Mouse (Mus musculus) embryonic facial prominence, embryonic 15.5 days (tissue): ENCODE measurements around the gene Rabgef1. TPM values are rescaled to one million over a fixed set of nuclear protein-coding genes. Genes with fewer than 3 reads are reported as not detected.

Experiments
- ATAC-seq: fragments of 200-750 bp; cut with Nextera tagmentation; 2 replicates; pipeline ENCODE4 v1.8.0; 2017; ENCODE audit warnings: low read depth, moderate TSS enrichment; ENCODE audit not compliant: insufficient number of reproducible peaks, low FRiP score, low TSS enrichment
- H3K27ac ChIP-seq: fragments of 300-500 bp; sonication (generic); replicated peaks from 2 replicates; pipeline ENCODE4 v1.5.1; 2015; ENCODE audit warnings: mild to moderate bottlenecking, inconsistent platforms
- H3K27me3 ChIP-seq: fragments of 300-500 bp; sonication (generic); 2 replicates; pipeline ENCODE4 v1.6.1; 2015; ENCODE audit warnings: inconsistent platforms
- H3K36me3 ChIP-seq: fragments of 300-500 bp; sonication (generic); 2 replicates; pipeline ENCODE4 v1.6.1; 2015; ENCODE audit warnings: mild to moderate bottlenecking, inconsistent platforms
- H3K4me1 ChIP-seq: fragments of 300-500 bp; sonication (generic); 2 replicates; pipeline ENCODE4 v1.6.1; 2015; ENCODE audit warnings: inconsistent platforms
- H3K4me2 ChIP-seq: fragments of 300-500 bp; sonication (generic); replicated peaks from 2 replicates; pipeline ENCODE4 v1.6.1; 2015; ENCODE audit warnings: mild to moderate bottlenecking, inconsistent platforms
- H3K4me3 ChIP-seq: fragments of 300-500 bp; sonication (generic); replicated peaks from 2 replicates; pipeline ENCODE4 v1.5.1; 2015; ENCODE audit warnings: mild to moderate bottlenecking, inconsistent platforms
- H3K9ac ChIP-seq: fragments of 300-500 bp; sonication (generic); 2 replicates; pipeline ENCODE4 v1.6.1; 2015; ENCODE audit warnings: inconsistent platforms
- H3K9me3 ChIP-seq: fragments of 300-500 bp; sonication (generic); replicated peaks from 2 replicates; pipeline ENCODE4 v1.6.1; 2016; ENCODE audit warnings: inconsistent platforms
- WGBS: fragments of 180-500 bp; shearing (Covaris S2); methylation state at CpG from one replicate; pipeline ENCODE4 v1.1.7; 2015; 5-methylcytosine and 5-hydroxymethylcytosine counted together
- polyA plus RNA-seq: library from polyadenylated mRNA; unstranded; fragments of >200 nt; fragmentation: Nextera tagmentation; extraction: Ambion mirVana; gene quantifications from 2 replicates; pipeline ENCODE4 v1.2.1, GENCODE M21; 2015

The Rabgef1 gene
- polyA plus RNA-seq, 1 experiment from 2014 or later: 30.1 TPM

- H3K4me1 ChIP-seq: 0 out of 2 replicates have a peak, but pooled peaks cover 6% of the 10 kb centered on the region
- H3K4me2 ChIP-seq: no peak within 1 kb of the TSS
- ATAC-seq: no peak
- no peaks in the 10 kb centered on the region for H3K27me3 ChIP-seq
- no peak within 1 kb of the TSS for H3K4me3 ChIP-seq
- H3K36me3 ChIP-seq: peaks cover 29% of the 10 kb centered on the region
- no peak within 1 kb of the TSS for H3K27ac ChIP-seq
- no peaks in the 10 kb centered on the region for H3K9me3 ChIP-seq
- WGBS: 86% methylated on average over 7 of the region's 7 CpGs
- no peak within 1 kb of the TSS for H3K9ac ChIP-seq
Observed at GRCm38 (mm10) chr5:130216781-130217180, 45.2 kb downstream of the Rabgef1 start, which contains the start of gene Tmem248. Gene Tmem248, plus strand, starts transcription at chr5:130217081.

GRCm38 (mm10) chr5:130217406-130217805, 45.8 kb downstream of the Rabgef1 start:
- 86% methylated on average over 4 of the region's 4 CpGs for WGBS
- Histone ChIP-seq H3K9me3 (no peaks in the 10 kb centered on the region), H3K27me3 (no peaks in the 10 kb centered on the region), H3K4me1 (0 out of 2 replicates have a peak, but pooled peaks cover 6% of the 10 kb centered on the region), H3K27ac (no peak overlapping the region), H3K4me2 (no peak overlapping the region), H3K36me3 (peaks cover 24% of the 10 kb centered on the region), H3K4me3 (no peak overlapping the region), H3K9ac (no peak overlapping the region)
- no peak for ATAC-seq

- H3K27me3 ChIP-seq: no peaks in the 10 kb centered on the region
- H3K4me1 ChIP-seq: peaks cover 10% of the 10 kb centered on the region
- 90% methylated on average over 5 of the region's 5 CpGs for WGBS
- no peak overlapping the region for H3K9ac ChIP-seq
- no peak for ATAC-seq
- no peak overlapping the region for H3K4me2 ChIP-seq
- peaks cover 15% of the 10 kb centered on the region for H3K36me3 ChIP-seq
- no peaks in the 10 kb centered on the region for H3K9me3 ChIP-seq
- H3K4me3 ChIP-seq: no peak overlapping the region
- no peak overlapping the region for H3K27ac ChIP-seq
Observed at GRCm38 (mm10) chr5:130218336-130218735, 46.7 kb downstream of the Rabgef1 start.

DNA sequence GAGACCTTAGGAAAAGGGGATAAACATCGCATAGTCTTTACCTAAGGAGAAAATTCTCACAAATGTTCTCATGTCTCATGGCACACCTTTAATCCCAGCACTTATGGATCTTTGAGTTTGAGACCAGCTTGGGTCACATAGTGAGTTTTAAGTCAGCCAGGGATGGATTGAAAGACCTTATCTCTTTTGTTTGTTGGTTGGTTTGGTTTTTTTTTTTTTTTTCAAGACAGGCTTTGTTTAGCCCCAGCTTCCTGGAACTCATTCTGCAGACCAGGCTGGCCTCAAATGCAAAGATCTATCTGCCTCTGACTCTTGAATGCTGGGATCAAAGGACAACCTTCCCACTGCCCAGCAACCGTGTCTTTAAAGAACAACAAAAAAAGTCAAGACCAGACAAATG, 49.7 kb downstream of the Rabgef1 start:
- peaks cover 20% of the 10 kb centered on the region for H3K4me1 ChIP-seq
- ATAC-seq: no peak

DNA sequence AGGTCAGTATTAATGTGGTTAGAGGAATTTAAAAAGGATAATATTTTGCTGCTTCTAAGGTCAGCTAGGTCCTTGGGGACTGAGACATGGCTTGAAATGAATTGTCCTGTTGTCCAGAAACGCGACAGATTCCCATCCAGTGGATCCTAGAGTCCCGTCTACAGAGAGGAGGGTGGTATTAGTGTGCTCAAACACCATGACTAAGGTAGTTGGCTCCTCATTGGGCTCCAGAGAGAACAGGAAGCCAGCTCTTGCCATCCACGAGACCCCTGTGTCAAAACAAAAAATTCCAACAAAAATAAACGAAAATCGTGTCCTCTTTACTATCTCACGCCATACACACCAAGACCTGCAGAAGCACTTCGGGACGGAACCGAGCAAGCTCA, 50.2 kb downstream of the Rabgef1 start:
- Histone ChIP-seq H3K9ac (peak overlapping the region; percentile 94), H3K27ac (peak overlapping the region; percentile 83), H3K4me1 (peaks cover 25% of the 10 kb centered on the region), H3K27me3 (no peaks in the 10 kb centered on the region), H3K4me2 (peak overlapping the region; percentile 63), H3K36me3 (no peaks in the 10 kb centered on the region), H3K9me3 (no peaks in the 10 kb centered on the region), H3K4me3 (peak overlapping the region; percentile 98)
- no peak for ATAC-seq
- WGBS: 1% methylated on average over 10 of the region's 10 CpGs

More for the DNA sequence above, 49.7 kb downstream of the Rabgef1 start:
- H3K4me3 ChIP-seq: peak overlapping the region; percentile 98
- H3K9ac ChIP-seq: peak overlapping the region; percentile 94; the same call in 1 of the 2 replicates
- no peaks in the 10 kb centered on the region for H3K9me3 ChIP-seq
- H3K36me3 ChIP-seq: no peaks in the 10 kb centered on the region
- H3K27ac ChIP-seq: no peak overlapping the region
- H3K4me2 ChIP-seq: peak overlapping the region; percentile 63
- 49% methylated on average over 2 of the region's 2 CpGs for WGBS
- no peaks in the 10 kb centered on the region for H3K27me3 ChIP-seq

GRCm38 (mm10) chr5:130222146-130223004, 50.8 kb downstream of the Rabgef1 start:
- peak; percentile 85 for ATAC-seq
- Histone ChIP-seq H3K36me3 (no peaks in the 10 kb centered on the region), H3K27ac (peak overlapping the region; percentile 83), H3K4me2 (peak overlapping the region; percentile 63), H3K9ac (peak overlapping the region; percentile 94), H3K4me1 (peaks cover 27% of the 10 kb centered on the region), H3K27me3 (no peaks in the 10 kb centered on the region), H3K4me3 (peak overlapping the region; percentile 98), H3K9me3 (no peaks in the 10 kb centered on the region)
- under 1% methylated on average over 88 of the region's 88 CpGs for WGBS

- no peak overlapping the region for H3K9ac ChIP-seq
Observed at GRCm38 (mm10) chr5:130226790-130227189, 55.2 kb downstream of the Rabgef1 start.

DNA sequence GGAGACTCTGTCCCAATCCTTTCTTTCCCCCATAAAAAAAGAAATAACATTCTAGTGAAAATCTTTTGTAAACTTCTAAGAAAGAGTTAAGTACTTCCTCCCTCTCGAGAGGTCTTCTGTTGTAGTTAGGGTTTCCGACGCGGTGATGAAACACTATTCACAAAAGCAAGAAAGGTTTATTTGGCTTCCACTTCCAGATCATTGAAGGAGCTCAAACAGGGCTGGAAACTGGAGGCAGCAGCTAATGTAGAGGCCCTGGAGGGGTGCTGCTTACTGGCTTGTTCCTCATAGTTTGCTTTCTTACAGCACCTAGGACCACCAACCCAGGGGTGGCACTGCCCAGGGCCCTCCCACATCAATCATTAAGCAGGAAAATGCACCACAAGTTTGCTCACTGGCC, 56.5 kb downstream of the Rabgef1 start:
- H3K4me2 ChIP-seq: no peak overlapping the region
- 78% methylated on average over 4 of the region's 4 CpGs for WGBS
- no peaks in the 10 kb centered on the region for H3K27me3 ChIP-seq
- H3K36me3 ChIP-seq: peaks cover 36% of the 10 kb centered on the region
- H3K9me3 ChIP-seq: no peaks in the 10 kb centered on the region
- no peak overlapping the region for H3K4me3 ChIP-seq
- H3K4me1 ChIP-seq: peaks cover 19% of the 10 kb centered on the region
- H3K27ac ChIP-seq: no peak overlapping the region
- no peak for ATAC-seq
- no peak overlapping the region for H3K9ac ChIP-seq

More at GRCm38 (mm10) chr5:130226790-130227189, 55.2 kb downstream of the Rabgef1 start:
- Histone ChIP-seq H3K9me3 (no peaks in the 10 kb centered on the region), H3K36me3 (peaks cover 23% of the 10 kb centered on the region), H3K27ac (no peak overlapping the region), H3K4me3 (no peak overlapping the region), H3K4me2 (no peak overlapping the region), H3K27me3 (no peaks in the 10 kb centered on the region), H3K4me1 (peaks cover 21% of the 10 kb centered on the region)
- ATAC-seq: no peak
- WGBS: 87% methylated on average over 3 of the region's 3 CpGs

DNA sequence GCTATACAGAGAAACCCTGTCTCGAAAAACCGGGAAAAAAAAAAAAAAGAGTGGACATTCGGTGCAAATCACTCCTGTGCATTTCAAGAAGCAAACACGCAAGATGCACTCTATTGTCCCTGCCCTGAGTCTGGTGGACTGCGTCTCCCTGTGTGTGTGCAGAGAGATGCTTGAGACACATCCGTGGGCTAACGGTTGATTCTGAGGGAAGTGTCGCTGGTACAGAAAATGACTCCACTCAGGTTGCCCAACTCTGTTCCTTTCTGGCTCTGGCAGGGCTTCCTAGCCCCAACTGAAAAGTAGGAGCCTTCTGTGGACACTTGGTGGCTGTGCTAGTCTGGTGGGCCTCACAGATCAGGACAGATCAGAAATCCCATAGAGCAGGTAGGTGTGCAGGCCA, 64.7 kb downstream of the Rabgef1 start:
- peaks cover 96% of the 10 kb centered on the region for H3K36me3 ChIP-seq
- no peaks in the 10 kb centered on the region for H3K4me1 ChIP-seq
- no peaks in the 10 kb centered on the region for H3K9me3 ChIP-seq
- H3K27ac ChIP-seq: no peak overlapping the region
- no peaks in the 10 kb centered on the region for H3K27me3 ChIP-seq
- ATAC-seq: no peak
- no peak overlapping the region for H3K9ac ChIP-seq
- over 99% methylated on average over 8 of the region's 8 CpGs for WGBS
- no peak overlapping the region for H3K4me2 ChIP-seq
- no peak overlapping the region for H3K4me3 ChIP-seq

DNA sequence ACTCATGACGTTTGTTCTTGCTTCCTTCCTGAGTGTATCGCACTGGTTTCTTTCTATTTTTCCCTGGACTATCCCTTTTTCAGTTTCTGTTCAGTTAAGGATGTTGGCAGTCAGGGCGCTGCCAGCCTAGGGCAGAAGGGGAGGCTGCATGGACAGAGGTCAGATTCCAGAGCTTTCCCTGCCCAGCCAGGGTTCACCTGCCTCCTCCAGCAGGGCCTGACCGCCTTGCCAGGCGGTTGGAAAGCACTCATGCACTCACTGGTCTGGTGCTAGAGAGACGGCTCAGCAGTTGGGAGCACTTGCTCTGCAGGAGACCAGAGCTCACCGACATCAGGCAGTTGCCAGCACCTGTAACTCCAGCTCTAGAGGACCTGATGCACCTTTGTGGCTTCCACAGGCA, 67.6 kb downstream of the Rabgef1 start:
- no peaks in the 10 kb centered on the region for H3K27me3 ChIP-seq
- H3K36me3 ChIP-seq: peaks cover 96% of the 10 kb centered on the region
- H3K4me1 ChIP-seq: no peaks in the 10 kb centered on the region
- H3K9ac ChIP-seq: no peak overlapping the region
- no peak overlapping the region for H3K4me3 ChIP-seq
- no peak overlapping the region for H3K27ac ChIP-seq
- 90% methylated on average over 7 of the region's 7 CpGs for WGBS
- no peak overlapping the region for H3K4me2 ChIP-seq
- H3K9me3 ChIP-seq: no peaks in the 10 kb centered on the region
- no peak for ATAC-seq

DNA sequence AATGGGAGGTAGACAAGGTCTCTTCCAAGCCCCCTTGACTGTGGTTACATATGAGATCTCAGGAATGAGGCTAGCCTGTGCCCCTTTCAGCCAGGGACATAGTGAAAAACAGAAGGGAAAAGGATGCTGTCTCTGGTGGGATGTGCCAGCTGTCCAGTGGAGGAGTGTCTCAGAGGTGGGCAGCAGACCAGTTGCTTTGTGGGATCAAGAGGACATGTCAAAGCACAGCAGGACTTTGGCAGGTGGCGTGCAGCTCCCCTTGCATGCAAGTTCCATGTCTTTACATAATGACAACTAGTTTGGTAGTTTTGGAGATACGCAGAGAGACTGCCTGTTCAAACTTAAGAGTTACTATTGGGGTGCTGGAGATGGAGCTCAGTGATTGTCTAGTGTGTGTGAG, 68.3 kb downstream of the Rabgef1 start:
- H3K36me3 ChIP-seq: peaks cover 96% of the 10 kb centered on the region

More for the DNA sequence above, 68.3 kb downstream of the Rabgef1 start:
- WGBS: 96% methylated on average over 2 of the region's 2 CpGs
- H3K27me3 ChIP-seq: no peaks in the 10 kb centered on the region
- H3K9ac ChIP-seq: no peak overlapping the region
- H3K27ac ChIP-seq: no peak overlapping the region
- H3K4me3 ChIP-seq: no peak overlapping the region
- no peaks in the 10 kb centered on the region for H3K9me3 ChIP-seq
- ATAC-seq: no peak
- no peaks in the 10 kb centered on the region for H3K4me1 ChIP-seq
- no peak overlapping the region for H3K4me2 ChIP-seq
